Comparison of ENCODE assay signal across 10 mouse cellular contexts in the genomic region with DNA sequence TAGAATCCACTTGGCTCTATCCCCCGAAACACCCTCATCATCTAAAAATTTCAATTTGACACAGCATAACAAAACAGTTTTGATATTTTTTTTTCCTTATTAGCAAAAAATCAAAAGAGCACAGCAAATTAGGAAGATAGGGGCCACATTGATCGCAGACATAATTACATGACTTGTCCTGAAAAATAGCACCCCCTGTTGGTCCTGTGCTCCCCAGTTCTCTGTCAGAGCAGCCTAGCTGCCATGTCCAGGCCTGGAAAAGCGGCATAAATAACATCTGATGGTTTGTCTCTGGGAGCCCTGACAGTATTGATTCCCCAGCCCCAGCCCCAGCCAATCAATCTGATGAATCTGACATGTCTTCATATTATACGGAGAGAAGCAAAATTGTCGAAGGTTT. TPM values are rescaled to one million over a fixed set of nuclear protein-coding genes. Genes with fewer than 3 reads are reported as not detected.
DNase-seq lines count a peak whose midpoint lies in the region; ATAC-seq and TF ChIP-seq lines count a peak whose summit lies in the region.
"Had no signal": no experiment of that assay in that cellular context is flagged by ENCODE, and none has a peak within 500 bp of the region (broad histone marks: within the 10 kb centered on the region; RNA-seq: fewer than 3 reads in every experiment).

No protein-coding gene starts in this region.

- no peak overlapping the region for H3K9ac ChIP-seq in kidney, embryonic 14.5 days (ENCODE audit: low read depth, low read length)
- H3K9ac ChIP-seq: forebrain, embryonic 15.5 days; hindbrain, embryonic 13.5 days had no signal

- no peak for ATAC-seq in kidney, embryonic 14.5 days (ENCODE audit: low FRiP score, low TSS enrichment)
- ATAC-seq: forebrain, embryonic 15.5 days had no signal

- 90% methylated on average over 5 of the region's 5 CpGs for WGBS in kidney, adult 2 months
- WGBS in kidney, embryonic 14.5 days, result 92% methylated on average over 5 of the region's 5 CpGs
- WGBS in spleen, adult 2 months, result 67% methylated on average over 5 of the region's 5 CpGs

- no peaks in the 10 kb centered on the region for H3K27me3 ChIP-seq in kidney, adult 2 months (replicated peaks; ENCODE audit: control insufficient read depth, insufficient read depth, low read length)
- no peaks in the 10 kb centered on the region for H3K27me3 ChIP-seq in kidney, embryonic 14.5 days (ENCODE audit: control insufficient read depth, insufficient read depth, low read length)
- no peaks in the 10 kb centered on the region for H3K27me3 ChIP-seq in spleen, adult 2 months (ENCODE audit: control insufficient read depth, insufficient read depth, low read length)
- H3K27me3 ChIP-seq: forebrain, embryonic 15.5 days; hindbrain, embryonic 13.5 days had no signal

- no peaks in the 10 kb centered on the region for H3K4me1 ChIP-seq in kidney, adult 2 months (ENCODE audit: control insufficient read depth, insufficient read depth, low read length)
- H3K4me1 ChIP-seq in kidney, embryonic 14.5 days (ENCODE audit: control insufficient read depth, insufficient read depth, low read length), result no peaks in the 10 kb centered on the region
- peaks cover 16% of the 10 kb centered on the region for H3K4me1 ChIP-seq in spleen, adult 2 months (ENCODE audit: control insufficient read depth, insufficient read depth, insufficient read length)
- H3K4me1 ChIP-seq: forebrain, embryonic 15.5 days; hindbrain, embryonic 13.5 days had no signal

- no peaks in the 10 kb centered on the region for H3K36me3 ChIP-seq in kidney, adult 2 months (ENCODE audit: control insufficient read depth, insufficient read depth, low read length)
- peaks cover 18% of the 10 kb centered on the region for H3K36me3 ChIP-seq in kidney, embryonic 14.5 days (ENCODE audit: control insufficient read depth, insufficient read depth, low read length)
- H3K36me3 ChIP-seq in spleen, adult 2 months (ENCODE audit: control insufficient read depth, insufficient read depth, low read length), result no peaks in the 10 kb centered on the region
- H3K36me3 ChIP-seq: forebrain, embryonic 15.5 days had no signal

- no peaks in the 10 kb centered on the region for H3K9me3 ChIP-seq in kidney, embryonic 14.5 days (ENCODE audit: control insufficient read depth, low read length)
- H3K9me3 ChIP-seq: forebrain, embryonic 15.5 days; hindbrain, embryonic 13.5 days had no signal

- no peak overlapping the region for H3K27ac ChIP-seq in kidney, adult 2 months (ENCODE audit: insufficient read depth, low read depth, low read length)
- no peak overlapping the region for H3K27ac ChIP-seq in kidney, embryonic 14.5 days (ENCODE audit: low read depth, low read length)
- H3K27ac ChIP-seq in spleen, adult 2 months (ENCODE audit: insufficient read depth, low read length), result no peak overlapping the region
- H3K27ac ChIP-seq: forebrain, embryonic 15.5 days; hindbrain, embryonic 13.5 days had no signal

- TF ChIP-seq CTCF in kidney, adult 2 months (conservative IDR thresholded peaks at IDR 0.05; ENCODE audit: insufficient read depth, insufficient read length, low read depth, low read length), result peak; percentile 55
- TF ChIP-seq CTCF in spleen, adult 2 months (IDR thresholded peaks at IDR 0.05; ENCODE audit: extremely low read depth, insufficient read depth, insufficient read length, insufficient replicate concordance), result peak; percentile 20; the same call in 1 of the 2 replicates

- no peak overlapping the region for H3K4me3 ChIP-seq in kidney, adult 2 months (ENCODE audit: insufficient read depth, low read depth, low read length)
- H3K4me3 ChIP-seq in kidney, embryonic 14.5 days (ENCODE audit: low read length), result no peak overlapping the region
- no peak overlapping the region for H3K4me3 ChIP-seq in spleen, adult 2 months (ENCODE audit: extremely low read depth, insufficient read depth, insufficient read length)
- H3K4me3 ChIP-seq: forebrain, embryonic 15.5 days; hindbrain, embryonic 13.5 days had no signal

- no peak for TF ChIP-seq POLR2A in kidney, adult 2 months (IDR thresholded peaks at IDR 0.05; ENCODE audit: low read depth, low read length)
- no peak for TF ChIP-seq POLR2A in spleen, adult 2 months (IDR thresholded peaks at IDR 0.05; ENCODE audit: low read depth, low read length)

- H3K4me2 ChIP-seq in kidney, embryonic 14.5 days (replicated peaks; ENCODE audit: low read depth, low read length), result no peak overlapping the region
- H3K4me2 ChIP-seq: forebrain, embryonic 15.5 days; hindbrain, embryonic 13.5 days had no signal

- DNase-seq in kidney, adult 2 months, result peak; percentile 18
- no peak for DNase-seq in spleen, adult 2 months (ENCODE audit: low read depth in 1 of 2, low spot score in 2 of 2)
- DNase-seq in spleen, adult 12 weeks (ENCODE audit: low spot score), result no peak
- peak; percentile 43 for DNase-seq in brain, adult 2 months (ENCODE audit: low read depth, low spot score)
- DNase-seq in thymus, postnatal 4 days, result peak; percentile 52
- no peak for DNase-seq in left cerebral cortex, postnatal 36 days (ENCODE audit: low spot score in 2 of 2)
- DNase-seq: heart, adult 11 months had no signal

- intact Hi-C loops in left cerebral cortex, postnatal 36 days (cut with DNase I), result no loop called here

RNA-seq across cellular contexts. Expression of a gene that starts 11.8 kb away (rescaled TPM):
- polyA plus RNA-seq in kidney, adult 2 months (2012; rRNA removed), result 2.1 and 2.2 TPM in 2 replicates
- polyA plus RNA-seq in kidney, embryonic 14.5 days (2014; fragmentation: Nextera tagmentation; extraction: Ambion mirVana), result 11.7 and 17.7 TPM in 2 replicates
- 2.1 and 2.2 TPM in 2 replicates for polyA plus RNA-seq in spleen, adult 2 months (2012; rRNA removed)
- total RNA-seq in left cerebral cortex, postnatal 36 days (2021), result 10 to 100 TPM; 18.7 to 18.8 TPM

Comparison
In these comparisons a context has a peak if more than half of its experiments do, and no peak if none do; other contexts are left out.
1. DNase-seq: peak in kidney, adult 2 months (single experiment), brain, adult 2 months (single experiment) and thymus, postnatal 4 days (single experiment); none in spleen, adult 2 months (0 of 2), spleen, adult 12 weeks (single experiment) and left cerebral cortex, postnatal 36 days (0 of 2).